Mouse (Mus musculus): ENCODE results near the gene Fosl1. TPM values are rescaled to one million over a fixed set of nuclear protein-coding genes. Genes with fewer than 3 reads are reported as not detected.

Fosl1 gene
- polyA plus RNA-seq, 1 experiment: not detected

DNA sequence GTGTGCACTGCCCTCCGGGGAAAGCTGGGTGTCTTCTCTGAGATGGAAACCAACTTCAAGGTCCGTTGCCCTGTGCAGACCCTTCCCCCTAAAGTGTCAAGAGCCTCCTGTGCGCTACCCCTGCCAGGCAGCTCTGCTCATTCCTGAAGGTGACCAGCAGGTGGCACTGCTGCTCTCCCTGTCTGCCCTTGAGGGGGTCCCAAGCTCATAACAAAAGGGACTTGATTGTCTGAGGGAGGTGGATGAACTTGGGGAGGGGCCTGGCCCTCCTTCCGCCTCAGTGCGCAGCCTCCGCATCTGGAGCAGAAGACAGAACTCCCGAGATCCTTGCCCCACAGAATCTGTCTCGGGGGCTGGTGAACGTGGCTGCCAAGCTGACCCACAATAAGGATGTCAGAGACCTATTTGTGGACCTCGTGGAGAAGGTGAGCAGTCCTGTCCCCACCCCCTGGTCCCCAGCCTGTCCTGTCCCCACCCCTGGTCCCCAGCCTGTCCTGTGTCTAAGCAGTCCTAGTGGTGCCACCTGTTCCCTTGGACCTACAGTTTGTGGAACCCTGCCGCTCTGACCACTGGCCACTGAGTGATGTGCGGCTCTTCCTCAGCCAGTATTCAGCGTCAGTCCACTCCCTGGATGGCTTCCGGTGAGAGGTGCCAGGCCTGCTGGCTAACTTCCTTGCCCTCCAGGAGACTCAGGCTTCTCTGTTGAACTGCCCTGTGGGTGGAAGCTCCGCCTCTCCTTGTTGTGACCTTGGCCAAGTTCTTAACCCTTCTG is 16.6 kb downstream of the Fosl1 start:
- TF ChIP-seq POLR2A (IDR thresholded peaks at IDR 0.05; ENCODE audit: borderline replicate concordance, control insufficient read depth, low read depth, low read length): 0 out of 2 replicates have a peak, but pooled peaks have one; percentile 9
- peak; percentile 86 for TF ChIP-seq CTCF (IDR thresholded peaks at IDR 0.05; ENCODE audit: control insufficient read depth, insufficient read depth, low read length)
- 68% methylated on average over 15 of the region's 15 CpGs for WGBS
- no peak overlapping the region for H3K27ac ChIP-seq (ENCODE audit: control insufficient read depth, insufficient read depth, low read depth, low read length, poor library complexity)
- H3K4me1 ChIP-seq (ENCODE audit: control insufficient read depth, insufficient read depth, low read length): no peaks in the 10 kb centered on the region
- H3K4me3 ChIP-seq (replicated peaks; ENCODE audit: control insufficient read depth, low read depth, low read length): no peak overlapping the region

- Histone ChIP-seq H3K4me3 (replicated peaks; ENCODE audit: control insufficient read depth, low read depth, low read length) (no peak overlapping the region), H3K4me1 (ENCODE audit: control insufficient read depth, insufficient read depth, low read length) (no peaks in the 10 kb centered on the region), H3K27ac (ENCODE audit: control insufficient read depth, insufficient read depth, low read depth, low read length, poor library complexity) (no peak overlapping the region)
- TF ChIP-seq POLR2A (IDR thresholded peaks at IDR 0.05; ENCODE audit: borderline replicate concordance, control insufficient read depth, low read depth, low read length) (no peak), CTCF (IDR thresholded peaks at IDR 0.05; ENCODE audit: control insufficient read depth, insufficient read depth, low read length) (no peak)
- WGBS: 89% methylated on average over 8 of the region's 8 CpGs
Measured at GRCm38 (mm10) chr19:5465037-5465436, 17.7 kb downstream of the Fosl1 start.

DNA sequence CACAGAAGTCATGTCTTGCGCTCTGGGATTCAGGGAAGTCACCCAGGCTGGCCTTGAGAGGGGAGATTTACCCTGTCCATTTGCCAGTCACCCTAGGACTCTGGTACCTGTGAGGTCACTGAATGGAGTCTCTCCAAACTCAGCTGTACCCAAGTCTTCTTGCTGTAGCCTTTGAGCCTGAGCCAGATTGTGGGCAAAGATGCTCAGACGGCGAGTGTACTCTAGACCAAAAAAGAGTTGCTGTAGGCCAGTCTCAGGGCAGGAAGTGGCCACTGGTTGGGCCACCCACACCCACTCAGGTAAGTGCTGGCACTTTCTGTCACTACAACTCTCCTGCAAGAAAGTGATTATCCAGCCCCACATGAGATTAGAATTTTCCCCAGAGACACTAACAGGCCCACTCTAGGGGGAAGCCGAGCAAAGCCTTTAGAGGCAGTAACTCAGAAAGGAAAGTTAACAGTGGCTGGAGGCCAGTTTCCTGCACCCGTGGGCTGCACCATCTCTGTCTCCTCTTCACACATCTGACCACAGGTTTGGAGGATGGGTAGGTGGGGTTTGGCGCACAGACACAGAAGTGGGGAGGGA is 19.7 kb downstream of the Fosl1 start:
- no peak overlapping the region for H3K4me3 ChIP-seq (replicated peaks; ENCODE audit: control insufficient read depth, low read depth, low read length)
- no peak overlapping the region for H3K27ac ChIP-seq (ENCODE audit: control insufficient read depth, insufficient read depth, low read depth, low read length, poor library complexity)
- 57% methylated on average over 6 of the region's 6 CpGs for WGBS
- no peaks in the 10 kb centered on the region for H3K4me1 ChIP-seq (ENCODE audit: control insufficient read depth, insufficient read depth, low read length)
- TF ChIP-seq CTCF (IDR thresholded peaks at IDR 0.05; ENCODE audit: control insufficient read depth, insufficient read depth, low read length) (no peak), POLR2A (IDR thresholded peaks at IDR 0.05; ENCODE audit: borderline replicate concordance, control insufficient read depth, low read depth, low read length) (no peak)

GRCm38 (mm10) chr19:5468374-5468773 is 21.0 kb downstream of the Fosl1 start, which contains the start of gene Ctsw:
Ctsw (minus strand) TSS chr19:5468507.
- 13% methylated on average over 5 of the region's 5 CpGs for WGBS
- H3K27ac ChIP-seq (ENCODE audit: control insufficient read depth, insufficient read depth, low read depth, low read length, poor library complexity): no peak within 1 kb of the TSS
- no peak within 1 kb of the TSS for H3K4me3 ChIP-seq (replicated peaks; ENCODE audit: control insufficient read depth, low read depth, low read length)
- TF ChIP-seq CTCF (IDR thresholded peaks at IDR 0.05; ENCODE audit: control insufficient read depth, insufficient read depth, low read length): no peak
- TF ChIP-seq POLR2A (IDR thresholded peaks at IDR 0.05; ENCODE audit: borderline replicate concordance, control insufficient read depth, low read depth, low read length): no peak
- H3K4me1 ChIP-seq (ENCODE audit: control insufficient read depth, insufficient read depth, low read length): no peaks in the 10 kb centered on the region

DNA sequence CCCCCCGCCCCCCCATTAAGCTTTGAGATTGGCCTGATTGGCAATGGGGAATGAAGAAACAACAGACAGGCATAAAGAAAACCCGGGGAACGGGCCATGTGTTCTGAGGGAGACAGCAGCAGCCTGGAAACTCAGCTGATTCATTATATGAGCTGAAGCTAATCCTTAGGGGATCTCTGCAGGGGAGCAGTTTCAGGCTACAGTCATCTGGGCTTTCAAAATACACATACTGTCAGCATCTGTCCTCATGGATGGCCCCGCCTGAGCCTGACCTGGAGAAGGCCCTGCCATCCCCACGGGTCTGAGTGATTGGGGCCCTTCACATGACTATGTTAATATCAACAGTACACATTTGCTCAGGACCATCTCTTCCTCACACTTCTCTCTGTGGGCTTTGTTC is 24.5 kb downstream of the Fosl1 start:
- no peaks in the 10 kb centered on the region for H3K4me1 ChIP-seq (ENCODE audit: control insufficient read depth, insufficient read depth, low read length)
- no peak overlapping the region for H3K27ac ChIP-seq (ENCODE audit: control insufficient read depth, insufficient read depth, low read depth, low read length, poor library complexity)
- no peak overlapping the region for H3K4me3 ChIP-seq (replicated peaks; ENCODE audit: control insufficient read depth, low read depth, low read length)
- TF ChIP-seq POLR2A (IDR thresholded peaks at IDR 0.05; ENCODE audit: borderline replicate concordance, control insufficient read depth, low read depth, low read length) (no peak), CTCF (IDR thresholded peaks at IDR 0.05; ENCODE audit: control insufficient read depth, insufficient read depth, low read length) (no peak)
- 66% methylated on average over 5 of the region's 5 CpGs for WGBS

DNA sequence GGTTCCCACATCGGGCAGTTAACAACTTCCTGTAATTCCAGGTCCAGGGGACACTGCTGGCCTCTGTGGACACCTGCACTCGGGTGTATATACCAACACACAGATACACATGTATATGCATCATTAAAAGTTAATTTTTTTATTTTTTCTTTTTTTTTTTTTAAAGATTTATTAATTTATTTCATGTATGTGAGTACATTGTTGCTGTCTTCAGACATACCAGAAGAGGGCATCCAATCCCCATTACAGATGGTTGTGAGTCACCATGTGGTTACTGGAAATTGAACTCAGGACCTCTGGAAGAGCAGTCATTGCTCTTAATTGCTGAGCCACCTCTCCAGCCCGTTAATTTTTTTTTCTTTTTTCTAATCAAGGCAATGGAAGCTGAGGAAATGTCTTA is 25.5 kb downstream of the Fosl1 start:
- Histone ChIP-seq H3K27ac (ENCODE audit: control insufficient read depth, insufficient read depth, low read depth, low read length, poor library complexity) (no peak overlapping the region), H3K4me3 (replicated peaks; ENCODE audit: control insufficient read depth, low read depth, low read length) (no peak overlapping the region), H3K4me1 (ENCODE audit: control insufficient read depth, insufficient read depth, low read length) (no peaks in the 10 kb centered on the region)
- TF ChIP-seq CTCF (IDR thresholded peaks at IDR 0.05; ENCODE audit: control insufficient read depth, insufficient read depth, low read length): no peak
- TF ChIP-seq POLR2A (IDR thresholded peaks at IDR 0.05; ENCODE audit: borderline replicate concordance, control insufficient read depth, low read depth, low read length): no peak
- 64% methylated on average over 3 of the region's 3 CpGs for WGBS

DNA sequence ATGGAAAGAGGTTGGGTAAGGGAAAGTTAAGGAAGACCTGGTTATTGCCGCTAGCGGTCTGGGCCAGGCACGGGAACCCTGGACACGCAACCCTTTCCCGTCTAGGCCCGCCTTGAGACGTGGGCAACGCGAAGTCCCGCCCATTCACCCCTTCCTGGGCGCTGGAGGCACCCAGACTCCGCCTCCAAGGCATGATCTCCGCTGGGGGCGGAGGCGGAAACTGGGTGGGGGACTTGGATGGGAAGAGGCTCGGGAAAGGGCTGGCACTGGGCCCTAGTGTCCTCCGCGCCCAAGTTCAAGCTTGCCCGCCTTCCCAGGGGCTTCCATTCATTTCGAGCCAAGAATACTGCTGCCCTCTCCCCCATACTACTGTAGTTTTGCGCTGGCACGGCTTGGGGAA is 26.4 kb downstream of the Fosl1 start, which contains the start of gene Efemp2:
Efemp2 (plus strand) TSS at position 235 of the 400 bp plus-strand sequence.
- WGBS: 18% methylated on average over 22 of the region's 22 CpGs
- peak; percentile 33; the same call in 1 of the 2 replicates for TF ChIP-seq POLR2A (IDR thresholded peaks at IDR 0.05; ENCODE audit: borderline replicate concordance, control insufficient read depth, low read depth, low read length)
- TF ChIP-seq CTCF (IDR thresholded peaks at IDR 0.05; ENCODE audit: control insufficient read depth, insufficient read depth, low read length): no peak
- Histone ChIP-seq H3K4me3 (replicated peaks; ENCODE audit: control insufficient read depth, low read depth, low read length) (no peak within 1 kb of the TSS), H3K27ac (ENCODE audit: control insufficient read depth, insufficient read depth, low read depth, low read length, poor library complexity) (no peak within 1 kb of the TSS), H3K4me1 (ENCODE audit: control insufficient read depth, insufficient read depth, low read length) (no peaks in the 10 kb centered on the region)

DNA sequence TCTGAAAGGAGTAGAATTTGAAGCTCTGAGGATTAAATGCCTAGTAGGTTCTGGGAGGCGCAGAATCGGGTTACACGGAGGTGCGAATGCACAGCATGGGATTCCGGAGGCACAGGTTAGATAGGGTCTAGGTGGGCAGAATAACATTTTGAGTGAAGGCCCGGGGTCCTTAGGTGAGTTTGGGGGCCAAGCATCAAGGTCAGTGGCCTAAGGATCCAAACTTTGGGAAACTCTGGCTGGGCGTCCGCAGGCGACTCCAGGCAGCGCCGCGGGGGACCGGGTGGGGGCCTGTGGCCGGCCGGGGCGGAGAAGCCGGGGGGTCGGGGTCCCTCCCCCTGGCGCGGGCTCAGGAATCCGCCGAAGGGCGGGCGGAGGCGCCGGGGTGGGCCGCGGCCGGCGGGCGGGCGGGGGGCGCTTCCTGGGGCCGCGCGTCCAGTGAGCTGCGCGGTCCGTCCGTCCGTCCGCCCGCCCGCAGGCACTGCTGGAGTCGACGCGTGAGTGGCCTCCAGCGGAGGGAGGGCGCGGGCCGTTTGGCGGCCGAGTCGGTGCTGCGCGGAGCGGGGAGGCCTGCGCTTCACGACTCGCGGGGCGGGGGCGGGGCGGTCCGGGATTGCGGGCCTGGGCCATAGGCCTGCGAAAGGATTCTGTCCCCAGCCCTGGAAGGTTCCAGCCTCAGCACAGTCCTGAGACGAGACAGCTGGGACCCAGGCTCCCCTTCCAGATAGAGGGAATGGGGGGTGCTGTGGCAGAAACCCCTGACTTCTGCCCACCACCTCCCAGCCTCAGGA is 27.1 kb downstream of the Fosl1 start:
- TF ChIP-seq CTCF (IDR thresholded peaks at IDR 0.05; ENCODE audit: control insufficient read depth, insufficient read depth, low read length) (no peak), POLR2A (IDR thresholded peaks at IDR 0.05; ENCODE audit: borderline replicate concordance, control insufficient read depth, low read depth, low read length) (no peak)
- Histone ChIP-seq H3K4me3 (replicated peaks; ENCODE audit: control insufficient read depth, low read depth, low read length) (no peak overlapping the region), H3K27ac (ENCODE audit: control insufficient read depth, insufficient read depth, low read depth, low read length, poor library complexity) (no peak overlapping the region), H3K4me1 (ENCODE audit: control insufficient read depth, insufficient read depth, low read length) (no peaks in the 10 kb centered on the region)
- 3% methylated on average over 68 of the region's 68 CpGs for WGBS

Measured in bone marrow, adult 2 months (tissue).